8 mouse cellular contexts compared by ENCODE assay signal in the genomic region with DNA sequence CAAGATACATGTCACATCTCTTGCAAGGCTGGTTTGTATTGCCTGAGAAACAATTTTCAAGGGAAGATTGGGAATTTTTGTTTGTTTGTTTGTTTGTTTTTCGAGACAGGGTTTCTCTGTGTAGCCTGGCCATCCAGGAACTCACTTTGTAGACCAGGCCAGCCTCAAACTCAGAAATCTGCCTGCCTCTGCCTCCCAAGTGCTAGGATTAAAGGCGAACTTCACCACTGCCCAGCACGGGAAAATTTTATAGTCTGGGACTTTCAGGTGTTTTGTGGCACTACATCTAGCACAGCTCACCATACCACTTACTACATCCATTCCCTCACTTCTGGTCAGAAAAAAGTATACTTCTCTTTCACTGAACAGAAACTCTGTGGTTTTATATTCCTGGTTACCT. TPM values are rescaled to one million over a fixed set of nuclear protein-coding genes. Genes with fewer than 3 reads are reported as not detected.
ATAC-seq lines count a peak whose summit lies in the region.
"Not testable (repeated sequence)": the region's sequence is repeated elsewhere in the genome, so short reads cannot be mapped to it uniquely, and the experiment has no call there.
"Had no signal": no experiment of that assay in that cellular context is flagged by ENCODE, and none has a peak within 500 bp of the region (broad histone marks: within the 10 kb centered on the region; RNA-seq: fewer than 3 reads in every experiment).

No protein-coding gene starts in this region.

- H3K36me3 ChIP-seq in embryonic facial prominence, embryonic 13.5 days; heart, embryonic 11.5 days (ENCODE audit: control insufficient read depth, insufficient read depth, low read length); heart, embryonic 12.5 days: not testable (repeated sequence)

- not testable (repeated sequence) for H3K4me3 ChIP-seq in embryonic facial prominence, embryonic 13.5 days; heart, embryonic 11.5 days (ENCODE audit: low read depth, low read length); heart, embryonic 12.5 days

- not testable (repeated sequence) for H3K4me1 ChIP-seq in embryonic facial prominence, embryonic 13.5 days; heart, embryonic 11.5 days (ENCODE audit: control insufficient read depth, insufficient read depth, low read length); heart, embryonic 12.5 days (replicated peaks)

- not testable (repeated sequence) for H3K27ac ChIP-seq in embryonic facial prominence, embryonic 13.5 days; heart, embryonic 11.5 days (ENCODE audit: low read depth, low read length); heart, embryonic 12.5 days (ENCODE audit: poor library complexity, severe bottlenecking)

- not testable (repeated sequence) for H3K9ac ChIP-seq in embryonic facial prominence, embryonic 13.5 days; heart, embryonic 11.5 days (ENCODE audit: low read depth, low read length); heart, embryonic 12.5 days

- H3K9me3 ChIP-seq in embryonic facial prominence, embryonic 13.5 days; heart, embryonic 11.5 days (replicated peaks; ENCODE audit: control insufficient read depth, low read length); heart, embryonic 12.5 days (replicated peaks): not testable (repeated sequence)

- 0 out of 2 replicates have a peak, but pooled peaks have one; percentile 64 for ATAC-seq in embryonic facial prominence, embryonic 13.5 days (ENCODE audit: insufficient number of reproducible peaks, insufficient read depth, low FRiP score, low TSS enrichment, low read depth)
- ATAC-seq in heart, embryonic 11.5 days (replicated peaks; ENCODE audit: insufficient number of reproducible peaks, low FRiP score, low TSS enrichment): peak; percentile 49; the same call in 1 of the 2 replicates
- peak; percentile 55; the same call in 1 of the 2 replicates for ATAC-seq in heart, embryonic 12.5 days (ENCODE audit: insufficient number of reproducible peaks, low FRiP score)
- peak; percentile 21 for ATAC-seq in inflammation-experienced regulatory T-cells, adult 6 months

- not testable (repeated sequence) for H3K4me2 ChIP-seq in embryonic facial prominence, embryonic 13.5 days; heart, embryonic 11.5 days; heart, embryonic 12.5 days

- WGBS in embryonic facial prominence, embryonic 13.5 days: no CpG with 5 or more reads among the region's 3 CpGs
- no CpG with 5 or more reads among the region's 3 CpGs for whole genome bisulfite sequencing in heart, embryonic 11.5 days (ENCODE audit: insufficient replicate concordance)
- no CpG with 5 or more reads among the region's 3 CpGs for WGBS in heart, embryonic 12.5 days

- H3K27me3 ChIP-seq in embryonic facial prominence, embryonic 13.5 days; heart, embryonic 11.5 days (ENCODE audit: control insufficient read depth, insufficient read depth, low read length); heart, embryonic 12.5 days (replicated peaks): not testable (repeated sequence)

RNA-seq across cellular contexts. Expression of a gene that starts 5.1 kb away (rescaled TPM):
- polyA plus RNA-seq in embryonic facial prominence, embryonic 13.5 days (2015; fragmentation: Nextera tagmentation; extraction: Ambion mirVana): not detected in 2 replicates
- polyA plus RNA-seq in heart, embryonic 11.5 days (2014; fragmentation: Nextera tagmentation; extraction: Ambion mirVana): 0.20 TPM in 1 of 2 replicates, not detected in the other
- polyA plus RNA-seq in heart, embryonic 12.5 days (2016; fragmentation: Nextera tagmentation; extraction: Ambion mirVana): 0.23 and 0.49 TPM in 2 replicates
- polyA plus RNA-seq in inflammation-experienced regulatory T-cells, adult 6 months (2017; shearing (Covaris generic)): not detected
- polyA plus RNA-seq: adrenal gland, adult 2 months; brain, embryonic 14.5 days; CD4-positive, CD25-positive, alpha-beta regulatory T cell, adult 4 months; G1E had no signal

RNA-seq across cellular contexts. Expression of a gene that starts 50.6 kb away (rescaled TPM):
- polyA plus RNA-seq in embryonic facial prominence, embryonic 13.5 days (2015; fragmentation: Nextera tagmentation; extraction: Ambion mirVana): not detected in 2 replicates
- 0.11 TPM in 1 of 2 replicates, not detected in the other for polyA plus RNA-seq in heart, embryonic 11.5 days (2014; fragmentation: Nextera tagmentation; extraction: Ambion mirVana)
- polyA plus RNA-seq in heart, embryonic 12.5 days (2016; fragmentation: Nextera tagmentation; extraction: Ambion mirVana): not detected in 2 replicates
- polyA plus RNA-seq in inflammation-experienced regulatory T-cells, adult 6 months (2017; shearing (Covaris generic)): 1 to 10 TPM in 1 of 3 experiments, under 1 TPM in 2; 0.54 to 1.0 (median 0.65) TPM
- polyA plus RNA-seq: adrenal gland, adult 2 months had no signal
